Mouse (Mus musculus) small intestine, adult 2 months (tissue): ENCODE measurements around the gene St6gal1.

Source experiments
- CTCF ChIP-seq: fragments of 200-500 bp; IDR thresholded peaks from 2 replicates; pipeline ENCODE4 v1.5.1; 2012; ENCODE audit warnings: low read depth, mild to moderate bottlenecking, control low read depth, inconsistent platforms, low read length, moderate library complexity, mixed read lengths; ENCODE audit not compliant: insufficient replicate concordance, insufficient read length; ENCODE audit errors: extremely low read depth
- POLR2A ChIP-seq: fragments of 200-500 bp; IDR thresholded peaks from 2 replicates; pipeline ENCODE4 v1.6.1; 2012; ENCODE audit warnings: low read depth, mild to moderate bottlenecking, control low read depth, inconsistent platforms, low read length, moderate library complexity

GRCm38 (mm10) chr16:23279879-23280741 is 55.6 kb downstream of the St6gal1 start:
- TF ChIP-seq CTCF (no peak), POLR2A (no peak)
